Mouse (Mus musculus) stomach, postnatal 0 days (tissue): ENCODE results near the gene Traf1.

Experiments
- CTCF ChIP-seq: IDR thresholded peaks from 2 replicates; pipeline ENCODE4 v1.5.1; 2016; ENCODE audit warnings: antibody characterized with exemption, low read depth, mild to moderate bottlenecking, moderate library complexity
- EP300 ChIP-seq: optimal IDR thresholded peaks from 2 replicates; pipeline ENCODE3; 2016; ENCODE audit warnings: antibody characterized with exemption

DNA sequence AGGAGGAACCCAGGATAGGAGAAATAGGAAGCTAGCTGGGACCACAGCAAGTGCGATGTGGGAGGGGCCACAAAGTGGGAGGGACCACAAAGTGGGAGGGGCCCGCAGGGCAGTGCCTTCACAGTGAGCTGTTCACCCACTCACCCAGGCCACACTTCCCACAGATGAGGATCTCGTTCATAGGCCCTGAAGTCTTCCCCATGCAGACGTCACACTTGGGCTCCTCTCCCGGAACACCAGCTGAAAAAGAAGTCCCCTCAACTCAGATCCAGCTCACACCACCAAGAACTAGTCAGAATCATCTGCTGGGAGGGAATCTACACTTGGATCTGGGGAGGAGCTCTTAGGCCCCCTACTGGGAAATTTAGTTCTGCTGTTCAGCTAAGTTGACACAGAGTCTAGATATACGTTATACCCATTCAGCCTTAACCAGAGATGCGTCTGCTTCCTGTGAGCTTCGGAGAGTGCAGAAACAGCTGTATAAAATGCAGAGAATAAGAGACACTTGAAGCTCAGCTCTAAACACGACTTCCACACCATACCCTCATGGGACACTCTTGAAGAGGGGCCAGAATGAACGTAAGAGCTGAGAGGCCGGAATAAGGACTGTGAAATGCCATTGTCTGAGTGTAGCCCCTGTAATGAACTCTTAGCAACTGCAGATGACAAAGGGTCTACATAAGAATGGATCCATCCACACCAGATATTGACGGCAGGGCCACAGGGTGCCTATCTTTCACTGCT lies 54.5 kb downstream of the Traf1 start:
- peak; percentile 48 for TF ChIP-seq CTCF
- no peak for TF ChIP-seq EP300
